Mouse (Mus musculus) stomach, postnatal 0 days (tissue): ENCODE measurements around the gene Gpnmb.

ENCODE experiments used
- CTCF ChIP-seq: IDR thresholded peaks from 2 replicates; pipeline ENCODE4 v1.5.1; 2016; ENCODE audit warnings: antibody characterized with exemption, low read depth, mild to moderate bottlenecking, moderate library complexity
- EP300 ChIP-seq: optimal IDR thresholded peaks from 2 replicates; pipeline ENCODE3; 2016; ENCODE audit warnings: antibody characterized with exemption

DNA sequence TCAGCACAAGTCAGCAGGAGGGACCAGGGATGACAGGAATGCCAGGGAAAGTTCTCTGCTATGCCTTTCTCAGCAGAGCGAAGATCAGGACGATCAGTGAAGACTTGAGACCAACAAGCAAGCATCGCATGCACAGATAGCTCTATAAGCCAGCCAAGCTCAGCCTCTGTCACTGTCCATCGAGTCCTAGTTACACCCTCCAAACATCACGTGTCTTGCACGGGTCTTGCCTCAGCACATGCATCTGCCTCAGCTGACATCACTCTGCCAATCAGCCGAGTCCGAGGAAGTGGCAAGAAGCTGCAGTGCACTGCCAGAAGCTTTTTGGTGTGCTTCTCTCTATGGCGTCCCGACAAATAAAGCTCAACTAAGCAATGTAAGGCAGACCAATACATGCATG is 13.0 kb upstream of the Gpnmb start:
- TF ChIP-seq CTCF = no peak
- no peak for TF ChIP-seq EP300
